Mouse (Mus musculus): ENCODE results near the gene Atp6v0a4.

Gene Atp6v0a4
- long read RNA-seq, experiment 1, result 0 reads
- long read RNA-seq, experiment 2, result 0 reads

DNA sequence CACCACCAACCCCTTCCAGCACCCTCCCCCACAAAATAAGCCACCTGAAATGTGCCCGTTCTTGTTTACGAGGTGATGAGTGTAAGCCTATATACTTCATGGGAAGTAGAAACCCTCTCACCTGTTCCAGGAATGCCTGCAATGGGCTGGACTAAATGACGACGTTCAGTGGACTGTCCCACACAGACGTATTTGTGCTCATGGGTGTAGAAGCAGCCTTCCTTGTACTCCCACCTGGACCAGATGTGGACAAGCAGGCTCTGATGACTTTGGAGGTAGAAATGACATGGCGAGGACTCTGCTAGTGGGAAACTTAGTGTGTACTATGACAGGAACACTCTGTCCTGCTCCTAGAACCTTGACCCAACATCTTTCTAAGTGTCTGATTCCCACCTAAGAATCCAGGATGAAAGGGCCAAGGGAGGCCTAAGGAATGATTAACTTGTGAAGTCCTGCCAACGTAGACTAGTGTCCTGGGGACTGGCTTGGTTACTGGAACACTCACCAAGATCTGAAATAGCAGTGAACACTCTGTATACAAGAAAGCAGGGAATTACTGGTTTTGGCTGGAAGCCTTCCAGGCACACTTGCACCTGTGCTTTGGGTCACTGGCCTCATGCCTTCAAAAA is at the start of gene Atp6v0a4:
TSS of gene Atp6v0a4 (minus strand) at position 380 of the 629 bp plus-strand sequence.
- intact Hi-C loops (cut with DNase I), result no loop called here

DNA sequence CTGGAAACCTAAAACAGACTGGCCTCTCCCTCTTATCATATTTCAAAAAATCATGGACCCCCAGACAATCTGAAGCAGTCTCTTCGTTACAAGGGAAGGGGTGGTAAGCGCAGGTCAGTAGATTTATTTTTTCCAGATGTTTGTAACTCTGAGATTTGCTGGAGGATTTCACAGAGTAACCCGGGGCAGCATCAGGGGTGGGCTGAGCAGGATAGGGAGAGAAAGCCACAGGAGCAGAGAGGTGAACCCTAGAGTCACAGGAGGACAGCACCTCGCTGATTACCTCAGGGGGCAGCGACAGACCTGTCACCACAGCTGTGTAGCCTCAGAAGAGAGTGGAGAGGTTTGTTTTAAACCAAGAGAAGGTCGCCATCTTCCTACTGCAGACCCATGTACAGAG is 41.0 kb upstream of the Atp6v0a4 start:
- intact Hi-C loops (cut with DNase I), result no loop called here

DNA sequence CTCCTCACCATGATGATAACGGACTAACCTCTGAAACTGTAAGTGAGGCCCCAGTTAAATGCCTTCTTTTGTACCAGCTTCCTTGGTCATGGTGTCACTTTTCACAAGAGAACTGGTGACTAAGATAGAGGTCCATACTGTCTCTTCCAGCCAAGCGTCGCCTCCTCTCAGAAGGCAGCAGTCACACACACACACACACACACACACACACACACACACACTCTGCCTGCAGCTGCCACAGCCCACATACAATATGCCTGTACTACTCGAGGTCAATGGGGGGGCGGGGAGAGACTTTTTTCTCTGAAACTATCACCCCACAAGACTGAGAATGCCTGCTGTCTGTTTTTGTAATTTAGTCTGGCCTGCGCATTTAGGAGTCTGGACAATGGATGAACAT is 40.3 kb upstream of the Atp6v0a4 start:
- intact Hi-C loops (cut with DNase I), result loop anchor here (5.0 kb wide), 1 partner anchor 88 kb away; the partner anchor contains the start of gene D630045J12Rik

DNA sequence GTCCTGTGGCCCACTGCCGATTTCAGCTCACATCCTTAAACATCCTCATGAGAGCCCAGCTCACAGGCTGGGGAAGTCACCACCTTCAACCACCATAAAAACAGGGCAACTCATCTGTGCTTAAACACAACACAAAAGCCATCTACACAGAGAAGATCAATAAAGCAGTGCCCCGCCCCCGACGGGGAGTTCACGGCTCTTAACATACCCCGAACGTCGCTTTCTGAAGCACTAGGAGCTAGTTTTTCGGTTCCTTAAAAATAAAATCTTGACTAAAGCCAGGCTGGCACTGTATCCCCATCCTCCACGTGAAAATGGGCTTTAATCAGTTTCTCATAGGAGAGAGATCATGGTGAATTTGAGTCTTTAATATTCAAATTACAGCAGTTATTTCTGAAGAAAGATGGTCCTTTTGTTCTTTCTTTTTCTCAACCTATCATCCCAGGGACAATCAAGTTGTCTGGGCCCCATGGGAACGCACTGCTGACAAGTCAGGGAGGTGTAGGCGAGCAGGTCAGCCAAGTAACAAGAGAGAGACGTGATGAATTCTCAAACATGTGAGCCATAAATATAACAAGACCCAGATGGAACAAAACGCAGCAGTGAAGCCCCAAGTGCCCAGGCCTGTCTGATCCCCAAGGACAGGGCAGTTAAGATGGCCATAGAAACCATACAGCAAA is 38.6 kb upstream of the Atp6v0a4 start:
- intact Hi-C loops (cut with DNase I), result loop anchor here (5.0 kb wide), 1 partner anchor 89 kb away; the partner anchor contains the start of gene D630045J12Rik

DNA sequence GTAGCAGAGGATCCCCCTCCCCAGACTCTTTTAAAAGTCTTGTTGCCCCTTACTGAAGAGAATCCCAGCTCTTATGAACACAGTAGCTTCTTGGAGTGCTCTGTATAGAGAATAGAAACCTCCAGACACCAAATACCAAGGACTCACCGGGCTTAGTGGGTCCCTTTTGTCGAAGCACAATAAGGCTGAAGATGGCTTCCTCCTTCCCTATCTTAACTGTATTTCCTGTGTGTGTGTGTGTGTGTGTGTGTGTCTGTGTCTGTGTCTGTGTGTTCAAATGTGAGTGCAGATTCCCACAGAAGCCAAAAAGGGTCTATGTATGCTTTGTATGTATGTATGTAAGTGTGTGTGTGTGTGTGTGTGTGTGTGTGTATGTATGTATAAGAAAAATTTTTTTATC is 36.2 kb upstream of the Atp6v0a4 start:
- intact Hi-C loops (cut with DNase I), result loop anchor here (5.0 kb wide), 1 partner anchor 92 kb away; the partner anchor contains the start of gene D630045J12Rik

DNA sequence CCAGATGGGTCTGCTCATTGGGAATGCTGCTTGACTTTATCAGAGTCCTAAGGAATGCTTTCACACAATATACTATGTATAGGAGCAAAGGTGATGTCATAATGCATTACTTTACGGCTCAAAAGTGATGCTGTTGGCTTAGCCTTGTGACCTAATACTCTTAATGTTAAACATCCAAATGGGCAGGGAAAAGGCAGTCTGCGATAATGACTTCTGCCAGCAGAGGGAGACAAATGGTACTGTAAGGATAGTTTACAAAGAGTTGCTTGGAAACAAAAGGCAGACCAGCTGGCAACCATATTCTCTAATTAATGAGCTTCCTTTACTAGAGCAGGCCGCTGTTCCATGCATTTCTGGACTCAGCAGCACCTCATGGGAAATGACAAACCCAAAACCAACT is 35.7 kb upstream of the Atp6v0a4 start:
- intact Hi-C loops (cut with DNase I), result loop anchor here (5.0 kb wide), 1 partner anchor 92 kb away; the partner anchor contains the start of gene D630045J12Rik

DNA sequence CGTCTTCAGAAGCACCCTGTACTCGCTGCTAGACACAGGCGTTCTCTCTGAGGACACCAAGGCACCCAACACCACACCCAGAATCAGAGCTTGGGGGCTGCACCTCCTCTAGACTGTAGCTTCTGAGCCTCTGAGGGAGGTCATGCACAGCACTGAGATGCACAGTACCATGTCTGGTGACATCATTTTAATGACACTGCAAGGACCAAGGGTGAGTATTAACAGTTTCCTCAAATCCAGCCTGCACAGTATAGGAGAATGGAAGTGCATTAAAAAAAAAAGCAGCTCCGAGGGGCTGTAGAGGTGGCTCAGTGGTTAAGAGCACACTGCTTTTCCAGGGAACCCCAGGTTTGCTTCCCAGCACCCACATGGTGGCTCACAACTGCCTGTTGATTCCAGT is 35.2 kb upstream of the Atp6v0a4 start:
- intact Hi-C loops (cut with DNase I), result loop anchor here (10.0 kb wide), 1 partner anchor 165 kb away; no protein-coding TSS in a partner anchor

DNA sequence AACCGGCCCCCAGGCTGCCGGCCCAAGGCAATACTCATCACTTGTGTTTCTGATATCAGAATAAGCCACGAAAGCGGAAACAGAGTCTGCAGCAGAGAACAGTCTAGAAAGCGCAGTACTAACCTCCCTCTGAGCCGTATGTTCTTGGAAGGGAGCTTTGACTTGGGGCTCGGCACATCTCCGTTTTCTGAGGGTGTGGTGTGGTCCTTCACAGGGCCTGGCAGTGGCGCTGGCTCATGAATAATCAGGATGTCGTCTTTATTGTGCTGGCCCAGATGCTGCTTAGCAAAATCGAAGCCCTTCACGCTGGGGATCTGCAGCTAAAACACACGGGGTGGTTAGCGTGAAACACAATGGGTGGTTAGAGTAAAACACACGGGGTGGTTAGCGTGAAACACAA is 33.5 kb upstream of the Atp6v0a4 start:
- intact Hi-C loops (cut with DNase I), result loop anchor here (10.0 kb wide), 1 partner anchor 167 kb away; no protein-coding TSS in a partner anchor

DNA sequence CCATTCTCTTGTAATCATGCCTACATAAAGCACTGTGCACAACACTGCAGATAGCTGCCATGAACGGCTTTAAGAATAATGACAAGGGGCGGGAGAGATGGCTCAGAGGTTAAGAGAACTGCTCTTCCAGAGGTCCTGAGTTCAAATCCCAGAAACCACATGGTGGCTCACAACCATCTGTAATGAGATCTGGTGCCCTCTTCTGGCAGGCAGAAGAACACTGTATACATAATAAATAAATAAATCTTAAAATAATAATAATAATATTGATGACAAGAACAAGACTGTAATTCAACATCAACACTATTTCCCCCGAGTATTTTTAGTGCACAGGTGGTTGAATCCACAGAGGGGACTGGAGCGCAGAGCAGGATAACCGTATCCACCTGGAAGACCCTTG is 31.8 kb upstream of the Atp6v0a4 start:
- intact Hi-C loops (cut with DNase I), result loop anchor here (10.0 kb wide), 1 partner anchor 169 kb away; no protein-coding TSS in a partner anchor

DNA sequence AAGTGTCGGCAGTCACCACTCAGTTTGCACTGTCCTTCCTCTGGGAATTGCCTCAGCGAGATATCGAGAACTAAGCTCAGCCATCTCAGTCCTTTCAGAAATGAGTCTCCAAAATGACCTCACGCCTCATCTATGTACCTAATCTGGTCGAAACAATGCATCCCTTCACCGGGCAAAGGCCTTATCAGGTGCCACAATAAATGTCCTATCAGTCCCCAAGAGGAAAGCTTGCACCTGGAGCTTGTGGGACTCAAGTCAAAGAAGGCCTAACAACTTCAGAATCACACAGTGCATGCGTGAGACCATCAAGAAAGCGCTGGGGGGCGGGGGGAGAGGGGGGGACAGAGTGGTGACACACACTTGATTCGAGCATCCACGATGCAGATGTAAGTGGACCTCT is 27.9 kb upstream of the Atp6v0a4 start:
- intact Hi-C loops (cut with DNase I), result loop anchor here (10.0 kb wide), 1 partner anchor 172 kb away; no protein-coding TSS in a partner anchor

DNA sequence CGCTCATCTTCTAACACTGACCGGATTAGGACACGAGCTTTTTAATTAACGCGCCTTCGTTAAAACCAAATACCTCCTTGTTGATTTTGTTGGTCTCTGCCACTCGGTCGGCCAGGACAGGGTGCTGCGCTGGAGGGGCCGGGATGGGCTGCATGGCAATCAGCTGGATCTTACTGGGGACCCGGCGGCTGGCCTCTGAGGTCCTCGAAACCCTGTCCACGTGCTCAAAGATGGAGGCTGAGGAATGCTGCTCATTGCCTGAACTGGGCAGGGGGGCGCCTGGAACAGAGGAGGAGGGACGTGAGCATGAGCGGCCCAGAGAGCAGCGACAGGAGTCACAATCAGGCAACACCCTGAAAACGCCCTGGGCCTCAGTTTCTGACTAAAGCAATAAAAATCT is 25.1 kb upstream of the Atp6v0a4 start:
- intact Hi-C loops (cut with DNase I), result no loop called here

DNA sequence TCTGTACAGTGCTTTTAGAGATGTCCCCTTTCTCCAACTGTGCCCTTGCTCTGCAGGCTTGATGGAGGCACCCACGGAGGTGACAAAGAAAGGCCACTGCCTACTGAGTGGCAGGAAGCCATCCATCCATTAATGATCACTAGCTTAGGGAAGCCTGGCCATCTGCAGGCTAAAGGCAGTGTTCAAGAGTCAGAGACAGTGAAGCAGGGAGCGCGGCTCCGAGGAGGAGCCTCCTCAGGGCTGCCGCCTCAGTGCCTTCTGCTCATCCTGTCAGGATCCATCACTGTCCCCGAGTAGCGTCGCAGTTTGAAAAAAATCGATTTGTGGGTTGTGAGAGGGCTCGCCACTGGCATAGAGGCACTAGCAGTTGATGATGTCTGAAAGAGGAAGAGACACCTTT is 24.2 kb upstream of the Atp6v0a4 start:
- intact Hi-C loops (cut with DNase I), result no loop called here

DNA sequence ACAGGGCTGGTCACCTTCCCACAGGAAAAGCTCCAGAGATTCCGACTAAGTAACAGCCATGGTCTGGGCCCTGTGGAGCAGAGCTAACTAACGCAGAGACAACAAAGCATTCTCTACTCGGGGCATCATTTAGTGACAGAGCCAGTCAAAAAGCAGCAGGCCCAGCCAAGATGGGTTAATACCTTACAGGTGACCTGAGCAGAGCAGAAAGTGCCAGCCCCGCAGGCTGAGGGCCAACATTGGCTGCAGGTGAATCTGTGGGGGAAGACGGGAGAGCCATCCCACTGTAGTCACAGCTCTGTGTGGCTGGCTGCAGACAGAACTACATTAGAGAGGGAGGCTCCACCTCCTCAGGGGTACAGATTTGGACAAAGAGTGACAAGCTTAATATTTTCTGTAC is 22.9 kb upstream of the Atp6v0a4 start:
- intact Hi-C loops (cut with DNase I), result no loop called here

DNA sequence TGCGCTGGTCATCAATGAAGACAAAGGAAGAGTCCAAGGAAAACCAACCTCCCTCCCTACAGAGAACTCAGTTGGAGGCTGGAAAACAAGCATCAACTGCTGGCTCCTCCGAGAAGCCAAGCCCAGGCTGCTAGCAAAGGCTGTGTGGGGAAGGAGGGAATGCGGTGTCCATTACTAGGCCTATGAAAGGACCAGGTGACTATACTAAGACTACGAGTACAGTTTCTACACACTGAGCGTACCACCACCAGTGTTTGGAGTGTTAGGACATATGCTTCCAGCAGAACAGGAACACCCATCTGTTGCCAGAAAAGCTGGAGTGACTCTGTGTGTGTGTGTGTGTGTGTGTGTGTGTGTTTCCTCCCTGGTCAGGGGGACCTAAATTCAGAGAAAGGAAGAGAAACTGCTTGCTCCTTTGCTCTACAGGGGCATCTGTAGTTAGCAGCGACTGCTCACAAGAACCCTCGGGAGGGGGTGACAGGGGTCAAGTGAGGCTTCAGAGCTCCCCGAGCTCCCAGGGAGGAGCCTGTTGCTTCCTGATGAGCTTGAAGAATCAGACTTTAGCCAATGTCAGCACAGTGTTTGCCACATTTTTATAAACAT is 21.2 kb upstream of the Atp6v0a4 start:
- intact Hi-C loops (cut with DNase I), result no loop called here

DNA sequence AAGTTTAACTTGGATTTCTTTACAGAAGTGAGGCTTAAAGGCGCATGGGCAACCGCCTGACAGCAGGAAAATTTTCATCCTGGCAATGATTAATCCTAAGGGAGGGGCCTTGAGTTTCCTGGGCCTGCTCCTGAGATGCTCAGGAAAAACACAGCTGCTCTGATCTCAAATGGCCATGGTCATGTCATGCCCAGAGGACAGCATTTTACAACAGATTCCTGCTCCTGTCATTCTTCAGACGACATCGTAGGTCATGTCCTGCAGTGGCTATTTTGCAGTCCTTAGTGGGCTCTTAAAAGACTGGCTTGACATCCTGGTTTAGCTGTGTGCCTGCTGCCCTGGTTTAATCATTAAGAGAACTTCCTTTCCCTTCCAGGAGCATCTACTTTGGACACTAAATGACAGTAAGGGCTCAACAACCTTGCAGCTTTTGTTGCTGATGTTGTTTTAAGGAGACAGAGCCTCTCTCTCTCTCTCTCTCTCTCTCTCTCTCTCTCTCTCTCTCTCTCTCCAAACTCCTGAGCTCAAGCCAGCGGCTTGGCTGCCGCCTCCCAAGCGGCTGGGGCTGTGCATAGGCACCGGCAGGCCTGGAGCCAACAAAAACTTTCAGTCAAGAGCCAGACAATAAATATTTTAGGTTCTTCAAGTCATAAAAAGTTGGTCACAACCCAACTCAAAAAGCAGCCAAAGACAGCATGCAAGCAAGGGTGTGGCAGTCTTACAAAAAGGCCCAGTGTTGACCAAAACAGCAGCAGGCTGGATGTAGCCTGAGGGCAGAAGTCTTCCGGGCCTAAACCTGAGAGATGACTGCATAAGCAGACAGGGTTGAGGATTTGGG is 20.0 kb upstream of the Atp6v0a4 start:
- intact Hi-C loops (cut with DNase I), result no loop called here

DNA sequence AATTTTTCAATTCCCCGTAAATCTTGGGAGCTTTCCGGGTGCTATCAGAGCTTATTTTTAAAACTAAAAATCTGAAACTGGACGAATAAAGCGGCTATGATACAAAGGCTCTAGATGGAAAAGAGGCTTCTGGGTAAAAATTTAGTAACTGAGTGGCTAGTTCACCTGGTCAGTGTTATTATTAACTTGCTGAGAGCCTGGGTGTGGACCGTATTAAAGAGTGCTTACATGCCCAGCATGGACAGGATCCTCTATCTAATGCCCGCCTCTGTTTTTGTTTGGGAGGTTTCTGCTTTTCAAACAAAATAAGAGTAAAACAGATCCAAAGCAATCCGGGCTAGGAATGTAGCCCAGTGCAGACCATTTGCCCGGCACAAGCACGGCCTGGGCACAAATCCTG is 16.0 kb upstream of the Atp6v0a4 start:
- intact Hi-C loops (cut with DNase I), result no loop called here

DNA sequence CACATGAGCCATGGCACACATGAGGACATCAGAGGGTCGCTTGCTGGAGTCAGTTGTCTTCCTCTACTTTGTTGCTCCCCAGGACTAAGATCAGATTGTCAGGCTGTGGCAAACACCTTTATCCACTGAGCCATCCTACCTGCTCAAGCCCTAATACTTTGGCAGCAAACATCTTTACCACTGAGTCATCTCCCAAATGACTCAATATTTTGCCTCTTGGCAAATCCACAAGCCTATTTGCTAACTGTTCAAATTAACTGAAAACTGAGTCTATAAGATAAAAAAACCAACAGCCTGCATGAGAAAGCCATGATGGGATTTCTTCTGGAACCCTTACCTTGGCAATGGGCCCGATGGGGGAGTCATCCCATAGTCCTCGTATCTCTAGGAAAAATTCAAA is 14.7 kb upstream of the Atp6v0a4 start:
- intact Hi-C loops (cut with DNase I), result no loop called here

DNA sequence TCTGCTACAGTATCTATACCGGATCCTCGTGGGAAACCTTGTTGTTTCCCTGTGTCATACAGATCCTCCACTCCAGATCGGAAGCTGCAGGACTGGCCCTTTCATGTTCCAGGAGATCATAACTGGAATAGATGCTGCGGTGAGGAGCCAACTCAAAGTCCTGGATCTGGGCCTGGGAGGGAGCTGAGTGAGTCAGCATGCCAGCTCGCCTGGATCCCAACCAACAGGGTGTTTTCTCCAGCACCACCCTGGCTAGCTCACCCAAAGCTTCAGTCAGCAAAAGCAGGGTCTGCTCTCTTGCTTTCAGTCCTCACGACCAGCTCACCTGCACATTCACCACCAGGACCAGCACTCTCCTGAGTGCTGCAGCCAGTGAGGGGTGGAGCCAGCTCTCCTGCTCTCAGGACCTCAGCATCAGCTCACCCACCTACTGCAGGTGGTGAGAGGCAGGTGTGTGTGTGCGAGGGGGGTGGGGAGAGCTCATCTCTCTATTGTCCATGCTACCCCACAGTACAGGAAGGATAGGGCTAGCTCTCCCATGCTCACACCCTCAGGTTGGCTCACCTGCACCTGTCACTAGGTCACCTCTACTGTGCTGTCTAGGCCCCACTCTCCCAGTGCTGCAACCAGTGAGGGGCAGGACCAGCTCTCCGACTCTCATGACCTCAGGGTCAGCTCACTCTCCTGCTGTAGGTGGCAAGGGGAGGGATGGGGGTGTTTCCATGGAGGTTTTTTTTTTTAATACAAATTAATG is 10.6 kb upstream of the Atp6v0a4 start:
- intact Hi-C loops (cut with DNase I), result no loop called here

DNA sequence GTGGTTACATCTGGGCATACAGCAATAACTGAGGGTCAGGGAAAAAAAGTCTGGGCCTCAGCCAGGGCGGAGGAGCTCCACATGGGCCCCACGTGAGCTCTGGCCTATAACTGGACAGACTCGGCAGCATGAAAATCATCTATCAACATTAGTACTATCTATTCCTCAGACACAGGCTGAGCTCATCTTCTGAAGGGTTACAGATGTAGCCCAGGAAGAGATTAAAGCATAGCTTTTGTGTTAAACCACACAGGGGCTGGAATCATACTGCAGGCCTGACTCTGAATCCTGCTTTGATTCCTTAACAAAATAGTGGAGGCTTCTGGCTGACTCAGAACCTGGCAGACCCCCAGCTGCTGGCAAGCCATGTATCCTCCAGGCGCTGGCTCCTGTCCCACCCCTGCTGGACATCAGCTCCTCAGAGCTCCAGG is 7.4 kb upstream of the Atp6v0a4 start:
- intact Hi-C loops (cut with DNase I), result no loop called here

DNA sequence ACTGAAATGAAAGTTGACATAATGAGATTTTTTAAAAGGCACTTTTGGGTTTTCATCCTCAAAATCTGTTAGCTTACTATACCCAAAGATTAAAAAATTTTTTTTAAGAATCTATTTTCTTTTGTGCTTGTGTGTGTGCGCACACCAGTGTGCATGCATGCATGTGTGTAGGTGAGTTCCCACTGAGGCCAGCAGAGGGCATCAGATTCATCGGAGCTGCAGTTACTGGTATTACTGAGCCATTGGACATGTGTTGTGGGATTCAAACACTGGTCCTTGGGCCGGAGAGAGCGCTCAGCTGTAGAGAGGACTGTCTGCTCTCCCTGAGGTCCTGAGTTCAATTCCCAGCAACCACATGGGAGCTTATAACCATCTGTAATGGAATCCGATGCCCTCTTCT is 5.5 kb upstream of the Atp6v0a4 start:
- intact Hi-C loops (cut with DNase I), result no loop called here

Data from adrenal gland (tissue).